Mouse (Mus musculus) embryonic fibroblast, embryonic 13.5 days (primary cell): Measurements from ENCODE around the gene Fkbp5. TPM values are rescaled to one million over a fixed set of nuclear protein-coding genes. Genes with fewer than 3 reads are reported as not detected.
A peak's percentile ranks its signal among the peaks of the same experiment; 100 is the strongest.

Experiments used
- H3K27ac ChIP-seq: 2 replicates; pipeline ENCODE4 v1.5.1; 2012; ENCODE audit warnings: low read length, control low read depth, inconsistent platforms; ENCODE audit not compliant: insufficient read depth
- H3K4me1 ChIP-seq: 2 replicates; pipeline ENCODE4 v1.6.1; 2011; ENCODE audit warnings: low read length; ENCODE audit not compliant: control insufficient read depth, insufficient read depth
- H3K4me3 ChIP-seq: 2 replicates; pipeline ENCODE4 v1.5.1; 2011; ENCODE audit warnings: mild to moderate bottlenecking, control low read depth, low read length; ENCODE audit not compliant: insufficient read depth
- CTCF ChIP-seq: IDR thresholded peaks from 2 replicates; pipeline ENCODE4 v1.5.1; 2011; ENCODE audit warnings: mild to moderate bottlenecking, control low read depth, low read length, moderate library complexity, borderline replicate concordance; ENCODE audit not compliant: insufficient read depth
- POLR2A ChIP-seq: IDR thresholded peaks from 2 replicates; pipeline ENCODE4 v1.6.1; 2011; ENCODE audit warnings: low read depth, mild to moderate bottlenecking, control low read depth, low read length, moderate library complexity
- polyA plus RNA-seq: library from polyadenylated mRNA; stranded (reverse); fragments of >200 nt; gene quantifications from 2 replicates; pipeline ENCODE4 v1.2.4, GENCODE M21; 2011; ENCODE audit warnings: low read depth; ENCODE audit not compliant: missing spikeins, insufficient read length

Gene Fkbp5
- polyA plus RNA-seq, 1 experiment: 31.3 TPM

DNA sequence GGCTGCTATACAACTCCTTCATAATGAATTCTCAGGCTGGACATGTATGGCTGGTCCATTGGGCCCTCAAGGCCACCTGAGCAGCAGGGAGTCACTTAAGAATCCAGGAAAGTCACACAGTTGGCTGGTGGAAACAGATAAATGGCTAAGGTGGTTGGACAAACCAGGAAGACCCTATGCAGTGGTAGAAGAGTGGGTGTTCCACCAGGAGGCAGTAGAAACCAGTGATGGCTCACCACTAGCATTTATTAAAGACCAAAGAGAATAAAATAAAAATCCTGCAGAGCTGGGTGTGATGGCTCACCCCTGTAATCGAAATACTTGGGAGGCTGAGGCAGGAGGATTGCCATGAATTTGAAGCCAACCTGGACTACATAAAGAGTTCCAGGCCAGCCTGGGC lies 29.6 kb upstream of the Fkbp5 start:
- Histone ChIP-seq H3K4me1 (no peaks in the 10 kb centered on the region), H3K4me3 (no peak overlapping the region), H3K27ac (no peak overlapping the region)
- no peak for TF ChIP-seq CTCF
- TF ChIP-seq POLR2A: no peak

DNA sequence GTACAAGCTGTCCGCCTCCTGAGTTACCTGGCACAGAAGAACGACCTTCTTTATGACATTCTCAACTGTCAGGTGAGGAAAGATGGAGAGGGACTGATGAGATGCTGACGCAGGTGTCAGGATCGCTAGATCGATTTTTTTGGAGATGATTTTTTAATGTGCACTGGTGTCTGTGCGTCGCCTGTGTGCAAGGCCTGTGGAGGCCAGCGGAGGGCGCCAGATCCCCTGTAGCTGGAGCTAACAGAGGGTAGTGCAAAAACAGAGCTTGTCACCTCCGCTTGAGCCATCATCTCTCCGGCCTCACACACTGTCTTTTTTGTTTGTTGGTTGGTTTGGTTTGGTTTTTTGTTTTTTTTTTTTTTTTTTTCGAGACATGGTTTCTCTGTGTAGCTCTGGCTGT lies 20.6 kb upstream of the Fkbp5 start:
- no peak overlapping the region for H3K27ac ChIP-seq
- TF ChIP-seq CTCF (no peak), POLR2A (no peak)
- H3K4me1 ChIP-seq: no peaks in the 10 kb centered on the region
- H3K4me3 ChIP-seq: no peak overlapping the region

DNA sequence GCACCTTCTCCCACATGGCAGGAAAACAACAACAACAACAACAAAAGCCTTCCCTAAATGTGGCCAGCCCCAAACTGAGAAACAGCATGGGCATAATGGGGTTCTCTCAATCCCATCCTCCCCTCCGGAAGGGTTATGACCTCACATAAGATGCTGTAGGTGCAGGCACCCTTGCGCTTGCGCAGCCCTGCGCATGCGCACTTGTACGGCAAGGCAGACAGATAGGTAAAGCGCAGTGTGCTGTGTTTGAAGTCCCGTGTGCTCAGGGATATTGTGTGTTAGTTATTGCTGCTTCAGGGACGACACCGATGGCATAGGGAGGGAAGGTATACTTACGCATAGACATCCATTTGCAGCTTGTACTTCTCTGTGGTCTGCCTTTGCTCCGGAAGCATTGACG lies 16.0 kb upstream of the Fkbp5 start:
- TF ChIP-seq POLR2A: no peak
- no peak for TF ChIP-seq CTCF
- Histone ChIP-seq H3K4me3 (no peak overlapping the region), H3K4me1 (no peaks in the 10 kb centered on the region)

DNA sequence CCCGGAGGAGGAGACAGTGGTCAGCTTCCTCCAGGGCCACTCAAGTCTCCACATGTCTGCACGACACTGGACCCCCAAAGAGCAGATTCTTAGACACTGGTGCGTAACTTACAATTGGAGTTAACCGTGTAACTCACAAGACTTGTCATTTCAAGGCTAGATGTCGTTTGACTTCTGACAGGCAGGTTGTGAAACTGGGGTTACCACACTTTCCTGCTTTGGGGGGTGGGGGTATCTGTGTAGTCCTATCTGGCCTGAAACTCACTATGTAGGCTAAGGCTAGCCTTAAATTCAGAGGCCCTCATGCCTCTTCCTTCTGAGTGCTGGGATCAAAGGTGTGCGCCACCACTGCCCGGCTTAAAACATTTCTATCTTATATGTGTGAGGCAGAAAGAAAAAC lies 15.2 kb upstream of the Fkbp5 start:
- Histone ChIP-seq H3K4me1 (no peaks in the 10 kb centered on the region), H3K4me3 (no peak overlapping the region), H3K27ac (no peak overlapping the region)
- TF ChIP-seq POLR2A (no peak), CTCF (no peak)

More for the DNA sequence above, 16.0 kb upstream of the Fkbp5 start:
- H3K27ac ChIP-seq: no peak overlapping the region

DNA sequence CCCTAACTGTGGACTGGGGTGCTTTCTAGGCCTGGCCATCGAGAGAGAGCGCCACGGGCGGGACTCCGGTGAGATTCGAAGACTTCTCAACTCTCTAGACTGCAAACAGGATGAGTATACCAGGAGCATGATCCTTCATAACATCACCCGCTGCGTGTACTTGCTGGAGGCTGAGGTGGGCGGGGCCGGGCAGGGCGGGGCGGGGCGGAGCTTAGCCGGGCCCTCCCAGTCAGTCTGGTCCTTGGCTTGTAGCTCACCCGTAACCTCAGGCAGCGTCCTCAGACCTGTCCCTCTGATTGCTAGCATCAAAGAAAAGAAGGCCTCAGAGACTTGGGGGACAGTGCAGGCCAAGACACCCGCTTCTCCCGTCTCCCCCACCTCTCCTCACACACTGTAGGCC lies 14.6 kb upstream of the Fkbp5 start:
- Histone ChIP-seq H3K27ac (no peak overlapping the region), H3K4me1 (no peaks in the 10 kb centered on the region)
- no peak for TF ChIP-seq POLR2A
- no peak for TF ChIP-seq CTCF

DNA sequence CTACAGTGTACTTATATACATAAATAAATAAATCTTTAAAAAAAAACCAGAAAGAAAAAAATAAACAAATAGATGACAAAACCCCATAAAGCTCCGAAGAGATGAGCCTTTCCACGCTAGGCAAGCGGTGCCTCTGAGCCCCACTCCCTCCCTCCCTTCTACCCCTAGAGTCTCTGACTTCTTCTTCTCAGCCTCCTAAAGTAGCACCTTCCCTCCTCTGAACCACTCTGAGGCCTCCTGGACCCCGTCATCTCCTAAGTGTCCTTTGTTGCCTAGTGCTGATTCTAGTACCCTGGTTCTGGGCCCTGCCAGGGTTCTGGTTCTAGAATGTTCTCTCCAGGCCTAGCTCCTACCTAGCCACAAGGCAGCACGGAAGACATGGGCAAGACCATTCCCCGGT lies 13.2 kb upstream of the Fkbp5 start, which contains the start of gene Armc12:
Gene Armc12 (plus strand): TSS at position 301 of the 400 bp plus-strand sequence.
- no peaks in the 10 kb centered on the region for H3K4me1 ChIP-seq
- no peak within 1 kb of the TSS for H3K4me3 ChIP-seq
- H3K27ac ChIP-seq: no peak within 1 kb of the TSS
- no peak for TF ChIP-seq CTCF
- no peak for TF ChIP-seq POLR2A

More for the DNA sequence above, 14.6 kb upstream of the Fkbp5 start:
- H3K4me3 ChIP-seq: no peak overlapping the region

DNA sequence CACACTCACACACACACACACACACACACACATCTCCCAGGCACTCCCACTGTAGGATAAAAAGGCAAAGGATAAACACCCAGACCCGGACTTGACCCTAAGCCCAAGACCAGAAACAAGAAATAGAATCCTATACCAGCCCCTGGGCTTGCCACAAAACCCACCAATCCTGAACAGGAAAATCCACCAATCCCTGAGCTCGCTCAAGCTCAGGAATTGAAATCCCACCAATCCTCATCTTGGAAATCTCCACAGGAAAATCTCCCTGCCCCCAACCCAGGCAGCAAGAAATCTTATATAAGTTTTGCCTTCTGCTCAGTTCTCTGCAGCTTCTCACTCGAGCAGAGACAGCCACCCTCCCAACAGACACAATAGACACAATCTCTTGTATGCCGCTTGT lies 11.8 kb upstream of the Fkbp5 start:
- Histone ChIP-seq H3K27ac (no peak overlapping the region), H3K4me1 (no peaks in the 10 kb centered on the region), H3K4me3 (no peak overlapping the region)
- TF ChIP-seq POLR2A (no peak), CTCF (no peak)

DNA sequence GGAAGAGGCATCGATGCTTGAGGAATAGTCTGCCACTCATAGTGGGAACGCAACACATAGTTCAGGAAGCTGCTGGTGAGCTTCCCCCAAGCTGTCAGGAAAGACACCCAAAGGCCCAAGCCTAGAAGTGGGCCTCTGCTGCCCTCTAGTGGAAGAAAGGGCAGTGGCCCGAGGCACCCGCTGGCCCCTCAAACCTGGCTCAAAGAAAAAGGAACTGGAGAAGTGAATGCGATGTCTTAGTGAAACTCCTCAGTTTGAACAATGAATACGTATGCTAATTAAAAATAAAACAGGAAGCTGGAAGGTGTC lies 10.7 kb upstream of the Fkbp5 start:
- Histone ChIP-seq H3K4me3 (no peak overlapping the region), H3K27ac (no peak overlapping the region), H3K4me1 (no peaks in the 10 kb centered on the region)
- TF ChIP-seq CTCF: peak; percentile 79
- TF ChIP-seq POLR2A: no peak

DNA sequence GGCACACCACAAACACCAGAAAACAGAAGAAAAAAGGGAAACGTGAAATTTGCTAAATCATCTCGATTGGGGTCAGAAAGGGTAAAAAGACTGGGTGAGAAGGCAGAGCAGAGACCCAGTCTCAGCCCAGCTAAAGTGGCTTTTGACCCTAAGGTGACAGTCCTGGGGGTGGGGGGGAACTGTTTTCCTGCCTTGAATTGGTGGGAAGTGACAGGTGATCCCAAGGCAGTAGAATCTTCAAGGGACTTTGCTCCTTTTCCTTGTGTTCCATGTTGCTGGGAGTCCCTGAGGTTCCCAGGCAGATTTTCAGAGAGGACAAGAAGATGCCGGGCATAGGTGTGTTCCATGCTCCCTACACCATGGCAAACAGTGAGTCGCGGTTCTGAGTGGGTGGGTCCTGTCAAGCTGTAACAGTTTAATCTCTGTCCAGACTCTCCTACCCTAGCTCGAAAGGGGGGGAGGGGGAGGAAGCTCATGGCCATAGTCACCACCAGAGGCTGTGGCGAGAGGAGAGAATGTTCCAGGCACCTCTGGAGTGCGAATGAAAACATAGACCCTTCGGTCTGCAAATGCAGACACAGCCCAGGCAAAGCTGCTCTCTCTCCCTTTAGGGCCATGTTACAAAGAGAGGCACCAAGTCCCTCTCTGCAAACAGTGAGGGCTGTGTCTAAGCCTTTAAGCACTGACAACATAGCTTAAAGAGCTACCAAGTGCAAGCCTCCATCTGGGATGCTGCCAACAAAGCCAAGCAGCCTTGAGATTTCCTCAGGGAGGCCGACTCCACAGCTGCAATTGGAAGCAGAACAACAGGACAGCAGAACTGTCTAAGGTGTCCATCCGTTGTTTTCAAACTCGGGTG lies 10.1 kb upstream of the Fkbp5 start:
- TF ChIP-seq POLR2A: no peak
- no peak for TF ChIP-seq CTCF
- Histone ChIP-seq H3K4me3 (no peak overlapping the region), H3K4me1 (no peaks in the 10 kb centered on the region), H3K27ac (no peak overlapping the region)

DNA sequence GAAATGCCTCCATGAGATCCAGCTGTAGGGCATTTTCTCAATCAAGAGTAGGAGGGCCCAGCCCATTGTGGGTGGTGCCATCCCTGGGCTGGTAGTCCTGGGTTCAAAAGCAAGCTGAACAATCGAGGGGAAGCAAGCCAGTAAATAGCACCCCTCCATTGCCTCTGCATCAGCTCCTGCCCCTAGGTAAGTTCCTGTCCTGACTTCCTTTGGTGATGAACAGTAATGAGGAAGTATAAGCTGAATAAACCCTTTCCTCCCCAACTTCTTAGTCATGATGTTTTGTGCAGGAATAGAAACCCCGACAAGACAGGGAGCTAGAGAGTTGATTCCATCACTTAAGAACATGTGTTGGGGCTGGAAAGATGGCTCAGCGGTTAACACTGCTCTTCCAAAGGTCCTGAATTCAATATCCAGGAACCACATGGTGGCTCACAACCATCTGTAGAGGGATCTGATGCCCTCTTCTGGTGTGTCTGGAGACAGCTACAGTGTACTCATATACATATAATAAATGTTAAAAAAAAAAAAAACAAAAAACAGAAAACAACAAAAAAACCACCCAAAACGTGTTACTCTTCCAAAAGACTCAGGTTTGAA lies 7.6 kb upstream of the Fkbp5 start:
- Histone ChIP-seq H3K4me1 (0 out of 2 replicates have a peak, but pooled peaks cover 3% of the 10 kb centered on the region), H3K27ac (no peak overlapping the region), H3K4me3 (no peak overlapping the region)
- TF ChIP-seq POLR2A: no peak
- TF ChIP-seq CTCF: no peak
